Mouse (Mus musculus): Measurements from ENCODE around the gene Pex12. TPM values are rescaled to one million over a fixed set of nuclear protein-coding genes. Genes with fewer than 3 reads are reported as not detected.
A peak's percentile ranks its signal among the peaks of the same experiment; 100 is the strongest.
"Not testable (repeated sequence)": the region's sequence is repeated elsewhere in the genome, so short reads cannot be mapped to it uniquely, and the experiment has no call there.

Gene Pex12
- total RNA-seq (2021): 10 to 100 TPM; 12.1 to 17.5 TPM

GRCm38 (mm10) chr11:83302526-83303251, at the start of gene Pex12:
Pex12 (minus strand) TSS chr11:83302586.
- intact Hi-C loops (cut with DNase I): no loop called here

GRCm38 (mm10) chr11:83341716-83342245, 39.4 kb upstream of the Pex12 start:
- no peak for DNase-seq
- intact Hi-C loops (cut with DNase I): loop anchor here (10.0 kb wide), 1 partner anchor 423 kb away; no protein-coding TSS in a partner anchor

More at GRCm38 (mm10) chr11:83302526-83303251, at the start of gene Pex12:
- peak; percentile 96 for DNase-seq

DNA sequence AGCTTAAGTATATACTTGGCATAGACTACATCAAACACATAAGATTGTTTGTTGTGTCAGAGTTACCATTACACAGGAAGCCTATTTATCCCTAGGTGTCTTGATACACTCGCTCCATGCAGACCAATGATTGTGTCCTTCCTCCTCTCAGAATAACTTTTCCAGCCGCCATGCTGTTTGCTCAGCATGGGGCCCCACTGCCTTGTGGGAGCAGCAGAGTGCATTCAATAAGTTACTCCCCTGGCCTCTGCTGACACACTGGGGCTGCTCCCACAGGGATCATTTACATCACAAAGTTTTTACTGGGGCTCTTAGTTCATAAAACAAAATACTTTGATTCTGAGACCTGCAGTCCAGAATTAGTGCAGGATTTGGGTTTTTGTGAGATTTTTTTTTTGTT, 37.3 kb upstream of the Pex12 start:
- intact Hi-C loops (cut with DNase I): loop anchor here (10.0 kb wide), 1 partner anchor 425 kb away; no protein-coding TSS in a partner anchor
- no peak for DNase-seq

DNA sequence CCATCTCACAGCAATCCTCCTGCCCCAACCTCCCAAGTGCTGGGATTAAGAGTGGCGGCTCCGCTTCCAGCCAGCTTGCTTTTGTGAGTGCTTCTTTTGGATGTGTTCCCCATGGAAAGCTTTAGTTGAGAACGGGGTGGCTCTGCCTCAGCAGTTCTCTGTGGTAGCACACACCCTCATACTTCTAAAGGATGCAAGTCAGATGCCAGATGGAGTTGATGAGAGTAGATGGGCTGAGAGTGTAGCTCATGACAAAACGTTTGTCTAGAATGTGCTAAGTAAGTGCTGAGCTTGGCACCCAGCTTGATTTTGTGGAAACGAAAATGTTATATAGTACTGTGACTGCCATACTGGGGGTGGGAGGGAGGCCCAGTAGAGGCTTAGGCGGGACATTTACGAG, 33.4 kb upstream of the Pex12 start:
- DNase-seq: no peak
- intact Hi-C loops (cut with DNase I): no loop called here

DNA sequence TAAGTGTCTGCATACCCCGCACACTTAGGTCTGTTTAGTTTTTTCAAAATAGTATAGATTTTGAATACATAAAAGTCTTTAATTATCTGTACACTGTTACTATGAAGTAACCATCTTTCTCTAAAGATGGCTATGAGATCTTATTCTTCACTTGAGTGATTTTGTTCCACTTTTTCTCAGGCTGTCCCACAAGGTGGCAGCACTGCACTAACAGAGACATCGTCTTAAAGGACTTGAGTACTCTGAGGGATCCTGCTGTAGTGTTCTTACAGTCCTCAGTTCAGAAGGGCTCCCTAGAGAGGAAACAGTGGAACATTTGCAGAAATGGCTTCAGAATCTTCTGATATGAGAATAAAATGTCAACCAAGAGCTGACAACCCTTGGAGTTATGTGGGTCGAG, 25.0 kb upstream of the Pex12 start:
- intact Hi-C loops (cut with DNase I): loop anchor here (10.0 kb wide), 1 partner anchor 97 kb away; the partner anchor contains the start of gene Gas2l2
- peak; percentile 60 for DNase-seq

- intact Hi-C loops (cut with DNase I): loop anchor here (10.0 kb wide), 1 partner anchor 98 kb away; the partner anchor contains the start of gene Gas2l2
- not testable (repeated sequence) for DNase-seq
These were observed 24.3 kb upstream of the Pex12 start for GRCm38 (mm10) chr11:83326692-83327091.

DNA sequence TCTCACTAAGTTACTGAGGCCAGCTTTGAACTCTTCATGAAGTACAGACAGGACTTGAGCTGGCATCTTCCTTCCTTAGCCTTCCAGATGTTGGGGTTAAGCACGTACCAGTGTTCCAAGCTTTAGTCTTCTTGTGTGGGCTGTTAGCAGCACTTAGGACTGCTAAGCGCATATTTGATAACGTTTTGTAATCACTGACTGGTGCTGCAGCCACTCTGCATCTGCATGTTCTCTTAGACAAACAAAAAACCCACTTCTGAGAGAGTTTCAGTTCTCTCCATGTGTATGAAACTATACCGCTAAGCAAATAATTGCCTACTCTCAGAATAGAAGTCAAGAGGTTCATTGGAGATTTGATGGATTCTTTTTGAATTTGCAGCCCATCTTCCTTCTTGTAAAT, 16.7 kb upstream of the Pex12 start:
- intact Hi-C loops (cut with DNase I): loop anchor here (10.0 kb wide), 1 partner anchor 176 kb away; no protein-coding TSS in a partner anchor

DNA sequence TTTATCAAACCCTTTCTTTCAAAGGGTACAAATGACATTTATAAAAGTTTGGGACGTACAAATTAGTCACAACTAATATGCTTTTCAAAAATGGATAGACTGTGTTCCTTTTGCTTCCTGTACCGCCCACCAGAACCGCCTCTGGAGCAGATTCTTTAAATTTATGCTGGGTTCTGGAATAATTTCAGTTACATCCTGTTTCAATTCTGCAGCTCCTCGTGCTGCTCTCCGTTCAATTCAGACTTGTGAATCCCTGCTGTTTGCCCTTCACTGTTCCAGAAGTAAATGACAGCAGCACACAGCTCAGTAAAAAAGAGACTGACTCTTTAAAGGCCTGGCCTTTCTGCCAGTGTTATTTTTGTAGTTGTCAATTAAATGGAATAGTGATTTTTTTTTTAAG, 10.1 kb upstream of the Pex12 start:
- intact Hi-C loops (cut with DNase I): loop anchor here (10.0 kb wide), 1 partner anchor 182 kb away; no protein-coding TSS in a partner anchor
- no peak for DNase-seq

More for the DNA sequence above, 16.7 kb upstream of the Pex12 start:
- DNase-seq: no peak

DNA sequence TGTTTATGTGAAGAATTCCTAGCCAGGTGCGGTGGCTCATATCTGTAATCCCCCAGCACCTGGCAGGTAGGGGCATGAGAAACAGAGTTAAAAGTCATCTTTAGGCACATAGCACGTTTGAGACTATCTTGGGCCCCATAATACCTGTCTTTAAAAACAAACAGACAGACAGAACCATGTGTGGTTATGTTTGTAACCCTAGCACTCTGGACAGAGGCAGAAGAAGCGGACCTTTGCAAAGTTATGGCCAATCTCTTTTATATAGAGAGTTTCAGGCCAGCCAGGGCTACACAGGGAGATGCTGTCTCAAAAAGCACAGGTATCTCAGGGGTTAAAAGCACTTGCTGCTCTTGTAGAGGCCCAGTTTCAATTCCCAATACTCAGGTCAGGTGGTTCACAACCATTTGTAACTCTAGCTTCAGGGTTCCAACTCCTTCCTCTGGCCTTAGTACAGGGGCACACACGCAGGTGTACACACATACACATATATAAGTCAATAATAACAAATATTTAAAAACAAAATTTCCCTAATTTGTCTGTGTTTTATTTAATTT, 4.4 kb upstream of the Pex12 start:
- intact Hi-C loops (cut with DNase I): no loop called here
- DNase-seq: no peak

- intact Hi-C loops (cut with DNase I): no loop called here
- no peak for DNase-seq
These were observed 2.1 kb upstream of the Pex12 start for GRCm38 (mm10) chr11:83304485-83304884.

DNA sequence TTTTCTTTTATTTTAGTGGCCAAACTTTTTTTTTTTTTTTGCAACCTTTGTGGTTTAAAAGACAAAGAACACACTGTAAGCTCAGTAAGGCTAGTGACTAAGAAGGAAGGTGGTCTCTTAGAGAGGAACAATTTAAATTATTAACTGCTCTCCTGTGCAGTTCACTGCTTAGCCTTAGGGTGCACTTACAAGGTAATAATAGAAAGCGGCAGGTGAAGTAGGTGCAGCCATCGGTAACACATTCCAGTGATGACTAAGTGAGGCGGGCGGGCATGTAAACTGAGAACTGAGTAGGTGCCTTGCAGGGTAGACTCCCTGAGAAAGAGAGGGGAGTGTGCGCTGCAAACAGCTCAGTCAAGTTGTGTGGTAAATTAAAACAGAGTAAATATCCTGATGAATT, 1.4 kb upstream of the Pex12 start:
- no peak for DNase-seq

GRCm38 (mm10) chr11:83302124-83302523, 262 bp downstream of the Pex12 start:
- intact Hi-C loops (cut with DNase I): no loop called here
- DNase-seq: no peak

More for the DNA sequence above, 1.4 kb upstream of the Pex12 start:
- intact Hi-C loops (cut with DNase I): no loop called here

DNA sequence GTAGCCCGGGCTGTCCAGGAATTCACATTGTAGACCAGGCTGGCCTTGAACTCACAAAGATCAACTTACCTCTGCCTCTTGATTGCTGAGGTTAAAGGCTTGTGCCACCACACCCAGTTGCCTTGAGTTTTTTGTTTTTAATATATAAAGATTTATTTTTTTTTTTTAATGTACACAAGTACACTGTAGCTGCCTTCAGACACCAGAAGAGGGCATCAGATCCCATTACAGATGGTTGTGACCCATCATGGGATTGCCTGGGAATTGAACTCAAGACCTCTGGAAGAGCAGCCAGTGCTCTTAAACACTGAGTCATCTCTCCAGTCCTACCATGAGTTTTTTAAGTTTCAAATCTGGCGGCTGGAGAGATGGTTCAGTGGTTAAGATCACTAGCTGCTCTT, 955 bp downstream of the Pex12 start:
- no peak for DNase-seq
- intact Hi-C loops (cut with DNase I): no loop called here

DNA sequence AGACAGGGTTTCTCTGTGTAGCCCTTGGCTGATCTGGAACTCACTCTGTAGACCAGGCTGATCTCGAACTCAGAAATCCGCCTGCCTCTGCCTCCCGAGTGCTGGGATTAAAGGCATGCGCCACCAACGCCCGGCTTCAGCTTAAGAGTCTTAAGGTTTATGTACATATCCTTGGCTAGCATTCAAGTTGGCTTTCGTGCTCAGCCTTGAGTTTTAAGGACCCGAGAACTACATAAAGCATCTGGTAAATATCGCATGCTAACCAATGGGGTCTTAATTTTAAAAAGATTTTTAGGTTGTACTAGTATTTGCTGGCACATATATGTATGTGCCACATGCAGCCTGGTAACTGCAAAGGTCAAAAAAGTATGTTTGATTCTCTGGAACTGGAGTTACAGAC, 2.7 kb downstream of the Pex12 start:
- no peak for DNase-seq
- intact Hi-C loops (cut with DNase I): no loop called here

GRCm38 (mm10) chr11:83298225-83299195, 3.9 kb downstream of the Pex12 start, which contains the start of gene Ap2b1:
Ap2b1 (plus strand) TSS chr11:83299024.
- intact Hi-C loops (cut with DNase I): no loop called here

DNA sequence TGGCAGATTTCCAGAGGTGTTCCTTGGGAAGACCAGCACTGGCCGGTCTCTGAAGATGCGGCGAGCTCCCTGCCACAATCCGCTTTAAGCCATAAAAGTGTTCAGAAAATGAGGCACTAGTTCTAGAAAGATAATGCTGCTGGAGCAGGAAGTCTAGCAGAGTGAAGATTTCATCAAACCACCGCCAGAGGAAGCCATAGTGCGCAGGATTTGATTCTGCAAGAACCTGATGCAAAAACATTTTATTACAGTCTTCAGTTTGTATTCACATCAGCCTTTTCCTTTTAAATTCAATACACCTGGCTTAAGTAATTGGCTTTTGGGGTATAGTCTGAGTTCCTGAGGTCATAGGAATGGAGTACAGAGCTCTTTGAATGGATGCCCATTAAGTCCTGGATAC, 4.6 kb downstream of the Pex12 start:
- intact Hi-C loops (cut with DNase I): no loop called here
- no peak for DNase-seq

More at GRCm38 (mm10) chr11:83298225-83299195, 3.9 kb downstream of the Pex12 start, which contains the start of gene Ap2b1:
- peak; percentile 93 for DNase-seq

GRCm38 (mm10) chr11:83294133-83294532, 8.3 kb downstream of the Pex12 start:
- no peak for DNase-seq
- intact Hi-C loops (cut with DNase I): no loop called here

DNA sequence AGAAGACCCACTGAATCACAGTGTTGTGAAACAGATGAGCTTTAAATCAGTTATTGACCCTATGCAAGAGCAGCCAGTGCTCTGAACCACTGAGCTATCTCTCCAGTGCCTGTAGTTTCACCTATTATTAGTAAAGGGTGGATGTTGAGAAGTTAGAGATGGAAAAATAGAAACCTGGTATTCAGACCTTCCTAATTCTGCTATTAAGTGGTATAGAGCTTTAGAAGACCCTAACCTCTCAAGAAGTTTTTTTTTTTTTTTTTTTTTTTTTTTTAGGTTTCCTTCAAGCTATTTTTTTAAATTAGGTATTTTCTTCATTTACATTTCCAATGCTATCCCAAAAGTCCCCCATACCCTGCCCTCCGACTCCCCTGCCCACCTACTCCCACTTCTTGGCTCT, 9.2 kb downstream of the Pex12 start:
- intact Hi-C loops (cut with DNase I): no loop called here

DNA sequence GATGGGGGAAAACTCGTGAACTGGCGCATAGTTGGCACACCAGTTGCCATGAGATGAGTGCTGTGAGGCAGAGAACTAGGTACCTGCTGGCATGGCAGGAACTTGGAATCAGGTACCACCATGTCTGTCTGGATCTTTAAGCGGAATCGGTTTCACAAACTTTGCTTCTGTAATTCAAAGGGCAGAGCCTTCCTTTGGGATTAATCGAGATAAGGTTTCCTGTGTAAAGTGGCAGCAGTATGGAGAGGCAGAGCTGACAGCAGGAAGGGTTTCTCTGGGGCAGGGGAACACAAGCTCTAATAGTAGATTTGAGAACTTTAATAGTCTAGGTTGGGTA, 10.2 kb downstream of the Pex12 start:
- intact Hi-C loops (cut with DNase I): no loop called here

More for the DNA sequence above, 9.2 kb downstream of the Pex12 start:
- no peak for DNase-seq

More for the DNA sequence above, 10.2 kb downstream of the Pex12 start:
- DNase-seq: no peak
